Mouse (Mus musculus): ENCODE measurements around the gene Sh3bp5l.

- TF ChIP-seq POLR2A (IDR thresholded peaks at IDR 0.05; ENCODE audit: control insufficient read depth, low read depth, low read length) (0 out of 2 replicates have a peak, but pooled peaks have one; percentile 37), CTCF (IDR thresholded peaks at IDR 0.05; ENCODE audit: control insufficient read depth, insufficient read depth, insufficient replicate concordance, low read depth, low read length) (no peak)
Observed at GRCm38 (mm10) chr11:58306860-58307308, 23.6 kb upstream of the Sh3bp5l start, which contains the start of gene Zfp692.
